Mouse (Mus musculus): ENCODE results near the gene Rpp25l. TPM values are rescaled to one million over a fixed set of nuclear protein-coding genes. Genes with fewer than 3 reads are reported as not detected.

Rpp25l gene
- not detected for polyA plus RNA-seq (2014; fragmentation: Illumina TruSeq; extraction: RNeasy Lipid Tissue Mini Kit (QIAGEN cat#74804); ENCODE audit: low replicate concordance)

GRCm38 (mm10) chr4:41713197-41714067, at the start of gene Rpp25l:
Gene Rpp25l, minus strand, starts transcription at chr4:41713534.

GRCm38 (mm10) chr4:41755338-41756305, 42.3 kb upstream of the Rpp25l start, which contains the start of gene Sigmar1:
Gene Sigmar1, minus strand, starts transcription at chr4:41756157.

GRCm38 (mm10) chr4:41754797-41755337, 41.5 kb upstream of the Rpp25l start, which contains the start of gene Galt:
Gene Galt, plus strand, starts transcription at chr4:41755228.

GRCm38 (mm10) chr4:41731052-41731765, 17.9 kb upstream of the Rpp25l start, which contains the start of gene Arid3c:
Gene Arid3c, minus strand, starts transcription at chr4:41731142.

GRCm38 (mm10) chr4:41722918-41723351, 9.6 kb upstream of the Rpp25l start, which contains the start of gene Dctn3:
Gene Dctn3, minus strand, starts transcription at chr4:41723170.

GRCm38 (mm10) chr4:41699783-41700182, 13.6 kb downstream of the Rpp25l start, which contains the start of gene Il11ra1:
Gene Il11ra1, plus strand, starts transcription at chr4:41699989.

GRCm38 (mm10) chr4:41696930-41697841, 16.1 kb downstream of the Rpp25l start, which contains the start of gene Cntfr:
Gene Cntfr, minus strand, starts transcription at chr4:41697089.

Other genes starting within 250 kb of the Rpp25l start
- 1.7 TPM for gene Kif24, start 248.6 kb downstream of the Rpp25l start, polyA plus RNA-seq (2014; fragmentation: Illumina TruSeq; extraction: RNeasy Lipid Tissue Mini Kit (QIAGEN cat#74804); ENCODE audit: low replicate concordance)
- gene Nudt2, start 248.4 kb downstream of the Rpp25l start, polyA plus RNA-seq (2014; fragmentation: Illumina TruSeq; extraction: RNeasy Lipid Tissue Mini Kit (QIAGEN cat#74804); ENCODE audit: low replicate concordance) = 18.5 TPM
- 2.0 TPM for gene AI464131, start 210.5 kb downstream of the Rpp25l start, polyA plus RNA-seq (2014; fragmentation: Illumina TruSeq; extraction: RNeasy Lipid Tissue Mini Kit (QIAGEN cat#74804); ENCODE audit: low replicate concordance)
- gene 1110017D15Rik, start 196.2 kb downstream of the Rpp25l start, polyA plus RNA-seq (2014; fragmentation: Illumina TruSeq; extraction: RNeasy Lipid Tissue Mini Kit (QIAGEN cat#74804); ENCODE audit: low replicate concordance) = not detected
- gene Fam219a, start 144.0 kb downstream of the Rpp25l start, polyA plus RNA-seq (2014; fragmentation: Illumina TruSeq; extraction: RNeasy Lipid Tissue Mini Kit (QIAGEN cat#74804); ENCODE audit: low replicate concordance) = 0.59 TPM
- gene Dnaic1, start 143.8 kb downstream of the Rpp25l start, polyA plus RNA-seq (2014; fragmentation: Illumina TruSeq; extraction: RNeasy Lipid Tissue Mini Kit (QIAGEN cat#74804); ENCODE audit: low replicate concordance) = not detected
- not detected for gene Enho, start 73.2 kb downstream of the Rpp25l start, polyA plus RNA-seq (2014; fragmentation: Illumina TruSeq; extraction: RNeasy Lipid Tissue Mini Kit (QIAGEN cat#74804); ENCODE audit: low replicate concordance)
- not detected for gene Cntfr, start 16.4 kb downstream of the Rpp25l start, polyA plus RNA-seq (2014; fragmentation: Illumina TruSeq; extraction: RNeasy Lipid Tissue Mini Kit (QIAGEN cat#74804); ENCODE audit: low replicate concordance)
- 3.2 TPM for gene Il11ra1, start 13.5 kb downstream of the Rpp25l start, polyA plus RNA-seq (2014; fragmentation: Illumina TruSeq; extraction: RNeasy Lipid Tissue Mini Kit (QIAGEN cat#74804); ENCODE audit: low replicate concordance)
- 29.6 TPM for gene Dctn3, start 9.6 kb upstream of the Rpp25l start, polyA plus RNA-seq (2014; fragmentation: Illumina TruSeq; extraction: RNeasy Lipid Tissue Mini Kit (QIAGEN cat#74804); ENCODE audit: low replicate concordance)
- gene Arid3c, start 17.6 kb upstream of the Rpp25l start, polyA plus RNA-seq (2014; fragmentation: Illumina TruSeq; extraction: RNeasy Lipid Tissue Mini Kit (QIAGEN cat#74804); ENCODE audit: low replicate concordance) = not detected
- gene Galt, start 41.7 kb upstream of the Rpp25l start, polyA plus RNA-seq (2014; fragmentation: Illumina TruSeq; extraction: RNeasy Lipid Tissue Mini Kit (QIAGEN cat#74804); ENCODE audit: low replicate concordance) = 0.85 TPM
- gene Sigmar1, start 42.6 kb upstream of the Rpp25l start, polyA plus RNA-seq (2014; fragmentation: Illumina TruSeq; extraction: RNeasy Lipid Tissue Mini Kit (QIAGEN cat#74804); ENCODE audit: low replicate concordance) = 13.3 TPM
- gene Ccl27a, start 60.7 kb upstream of the Rpp25l start, polyA plus RNA-seq (2014; fragmentation: Illumina TruSeq; extraction: RNeasy Lipid Tissue Mini Kit (QIAGEN cat#74804); ENCODE audit: low replicate concordance) = 3.6 TPM
- not detected for gene Gm21541, start 190.1 kb upstream of the Rpp25l start, polyA plus RNA-seq (2014; fragmentation: Illumina TruSeq; extraction: RNeasy Lipid Tissue Mini Kit (QIAGEN cat#74804); ENCODE audit: low replicate concordance)
- 0.71 TPM for gene Gm20878, start 228.0 kb upstream of the Rpp25l start, polyA plus RNA-seq (2014; fragmentation: Illumina TruSeq; extraction: RNeasy Lipid Tissue Mini Kit (QIAGEN cat#74804); ENCODE audit: low replicate concordance)

Data from small intestine, adult 10 weeks (tissue).